Mouse (Mus musculus) sigmoid colon, adult 10 weeks (tissue): Measurements from ENCODE around the gene Enpp6. TPM values are rescaled to one million over a fixed set of nuclear protein-coding genes. Genes with fewer than 3 reads are reported as not detected.

Experiments
- polyA plus RNA-seq: library from polyadenylated mRNA; stranded (reverse); fragments of 350-450 nt; fragmentation: Illumina TruSeq; extraction: RNeasy Lipid Tissue Mini Kit (QIAGEN cat#74804); gene quantifications from one replicate; pipeline ENCODE4 v1.2.3, GENCODE M21; 2014; ENCODE audit warnings: low read depth, low replicate concordance

Gene Enpp6
- polyA plus RNA-seq: 4.8 TPM

DNA sequence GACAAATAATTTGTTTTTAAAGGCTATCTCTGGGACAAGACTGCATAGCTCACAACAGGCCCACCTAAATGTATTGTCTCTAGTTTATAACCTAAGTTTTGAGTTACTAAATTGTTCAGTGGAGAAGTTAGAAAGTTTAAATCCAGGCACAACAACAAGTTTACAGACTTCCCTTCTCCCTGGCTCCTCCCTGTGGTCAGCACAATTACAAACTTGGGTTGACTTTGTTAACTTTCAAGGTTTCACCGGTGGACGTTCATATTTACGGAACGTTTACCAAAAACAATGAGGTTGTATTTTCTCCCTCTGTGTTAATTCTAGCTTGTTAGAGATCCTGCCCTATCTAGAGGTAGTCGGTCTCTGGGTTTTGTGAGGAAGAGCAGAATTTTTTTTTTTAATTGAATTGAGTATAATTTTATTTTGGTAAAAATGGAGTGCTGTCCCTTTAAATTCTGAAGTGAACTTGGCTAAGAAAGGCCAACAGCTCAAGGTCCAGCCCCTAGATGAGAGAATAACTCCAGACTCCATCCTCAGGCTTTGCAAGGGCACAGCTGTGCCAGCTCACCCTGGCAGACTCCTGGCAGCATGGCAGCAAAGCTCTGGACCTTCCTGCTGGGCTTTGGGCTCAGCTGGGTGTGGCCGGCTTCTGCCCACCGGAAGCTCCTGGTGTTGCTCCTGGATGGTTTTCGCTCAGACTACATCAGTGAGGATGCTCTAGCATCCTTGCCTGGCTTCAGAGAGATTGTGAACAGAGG is at the start of gene Enpp6:
Enpp6 (plus strand) TSS at position 502 of the 755 bp plus-strand sequence.

Other genes starting within 250 kb of the Enpp6 start
- 521 TPM for gene Irf2, start 247.2 kb upstream of the Enpp6 start, polyA plus RNA-seq